Mouse (Mus musculus): Measurements from ENCODE around the gene Slc30a7. TPM values are rescaled to one million over a fixed set of nuclear protein-coding genes. Genes with fewer than 3 reads are reported as not detected.

Slc30a7 gene
- polyA plus RNA-seq, 1 experiment, result 4.3 TPM

- no peak overlapping the region for H3K27ac ChIP-seq (ENCODE audit: control insufficient read depth, insufficient read depth, low read depth, low read length)
- no peaks in the 10 kb centered on the region for H3K27me3 ChIP-seq (ENCODE audit: control insufficient read depth, insufficient read depth, low read length)
- no peaks in the 10 kb centered on the region for H3K4me1 ChIP-seq (ENCODE audit: control insufficient read depth, insufficient read depth, low read length)
- H3K4me3 ChIP-seq (ENCODE audit: control insufficient read depth, low read depth, low read length), result no peak overlapping the region
- TF ChIP-seq CTCF (IDR thresholded peaks at IDR 0.05; ENCODE audit: control insufficient read depth, insufficient read depth, insufficient replicate concordance, low read depth, low read length) (no peak), POLR2A (IDR thresholded peaks at IDR 0.05; ENCODE audit: control insufficient read depth, low read depth, low read length) (no peak)
- no peaks in the 10 kb centered on the region for H3K36me3 ChIP-seq (ENCODE audit: control insufficient read depth, insufficient read depth, low read length)
These were observed 114.9 kb downstream of the Slc30a7 start for GRCm38 (mm10) chr3:115892341-115892740.

Other genes starting within 250 kb of the Slc30a7 start
- 2.6 and 3.8 TPM in 2 replicates for gene Dph5, start 119.6 kb downstream of the Slc30a7 start, polyA plus RNA-seq (2012; rRNA removed)
- 5.6 TPM in 2 replicates for gene Extl2, start 56 bp upstream of the Slc30a7 start, polyA plus RNA-seq (2012; rRNA removed)
- gene Vcam1, start 122.3 kb upstream of the Slc30a7 start, polyA plus RNA-seq (2012; rRNA removed), result 21.9 and 39.0 TPM in 2 replicates
- gene Gpr88, start 246.1 kb upstream of the Slc30a7 start, polyA plus RNA-seq (2012; rRNA removed), result 0.20 and 0.38 TPM in 2 replicates